Mouse (Mus musculus): ENCODE results near the gene Matn4.

- TF ChIP-seq CTCF (IDR thresholded peaks at IDR 0.05; ENCODE audit: borderline replicate concordance, extremely low read depth, insufficient read depth, insufficient read length), result no peak
- TF ChIP-seq POLR2A (IDR thresholded peaks at IDR 0.05; ENCODE audit: borderline replicate concordance, extremely low read depth, insufficient read depth, insufficient read length, poor library complexity, severe bottlenecking), result no peak
Measured at GRCm38 (mm10) chr2:164453047-164453757, 48.2 kb upstream of the Matn4 start.

Data from brain, embryonic 14.5 days (tissue).